Mouse (Mus musculus) Patski (cell line): Measurements from ENCODE around the gene Wdr6. TPM values are rescaled to one million over a fixed set of nuclear protein-coding genes. Genes with fewer than 3 reads are reported as not detected.

ENCODE experiments used
- ATAC-seq: fragments of 100-300 bp; one replicate; pipeline ENCODE4 v1.8.0; 2021
- CTCF ChIA-PET: fragments of 350-600 bp; sonication (Branson Sonifier 250); formaldehyde crosslinking; loops from one replicate; lab custom pipeline; 2022; ENCODE audit warnings: inconsistent platforms; lab: Charles Lee
- POLR2A ChIA-PET: fragments of 350-600 bp; sonication (Branson Sonifier 250); formaldehyde crosslinking; loops from one replicate; lab custom pipeline; 2022; ENCODE audit warnings: antibody characterized with exemption, inconsistent platforms; lab: Charles Lee
- DNase-seq: peaks from one replicate; pipeline ENCODE4 v3.0.0-alpha.2; 2011; ENCODE audit warnings: low read depth, low spot score
- H3K27me3 ChIP-seq: fragments of 371-371 bp; one replicate; pipeline ENCODE4 v1.5.1; 2021
- CTCF ChIP-seq: fragments of 100-300 bp; IDR thresholded peaks from one replicate; pipeline ENCODE4 v1.5.1; 2021
- in situ Hi-C: fragments of 300-500 bp; cut with MboI; formaldehyde crosslinking; loops from 3 replicates; pipeline ENCODE4 v1.11.1; 2018; ENCODE audit warnings: low pct_unique_long_range_greater_than_20kb, mixed read lengths
- polyA plus RNA-seq: library from polyadenylated mRNA; unstranded; gene quantifications from one replicate; pipeline ENCODE4 v1.2.3, GENCODE M21; 2021

Wdr6 gene
- polyA plus RNA-seq, 1 experiment from 2014 or later, result 60.6 TPM

- ATAC-seq (no peak), DNase-seq (no peak)
- CTCF ChIA-PET, result interaction anchor here (1.0 to 2.2 kb wide), 2 partner anchors 11 to 22 kb away, joined by 3 to 5 read pairs; no protein-coding TSS in a partner anchor
- POLR2A ChIA-PET, result no interaction called here
- no peaks in the 10 kb centered on the region for H3K27me3 ChIP-seq
- TF ChIP-seq CTCF, result no peak
- in situ Hi-C loops, result no loop called here
Measured at GRCm38 (mm10) chr9:108530954-108531353, 47.6 kb downstream of the Wdr6 start.

GRCm38 (mm10) chr9:108525400-108525799, 53.1 kb downstream of the Wdr6 start:
- in situ Hi-C loops, result no loop called here
- H3K27me3 ChIP-seq, result no peaks in the 10 kb centered on the region
- ATAC-seq (no peak), DNase-seq (no peak)
- no peak for TF ChIP-seq CTCF
- ChIA-PET CTCF (no interaction called here), POLR2A (no interaction called here)

- in situ Hi-C loops, result no loop called here
- POLR2A ChIA-PET, result no interaction called here
- no peak for DNase-seq
- CTCF ChIA-PET, result interaction anchor here (0.7 to 1.2 kb wide), 2 partner anchors 14 to 44 kb away, joined by 3 read pairs; partner anchors contain the start of gene Ndufaf3
- TF ChIP-seq CTCF, result no peak
- ATAC-seq, result no peak
- no peaks in the 10 kb centered on the region for H3K27me3 ChIP-seq
Measured at GRCm38 (mm10) chr9:108523341-108523740, 55.2 kb downstream of the Wdr6 start.

Other genes starting within 250 kb of the Wdr6 start
- gene Gpx1, start 239.8 kb downstream of the Wdr6 start, polyA plus RNA-seq, result 372 TPM
- gene Usp4, start 230.9 kb downstream of the Wdr6 start, polyA plus RNA-seq, result 82.1 TPM
- gene 1700102P08Rik, start 185.9 kb downstream of the Wdr6 start, polyA plus RNA-seq, result 0.82 TPM
- not detected for gene Ccdc36, start 150.3 kb downstream of the Wdr6 start, polyA plus RNA-seq
- gene BC048562, start 142.3 kb downstream of the Wdr6 start, polyA plus RNA-seq, result not detected
- gene Ccdc71, start 118.2 kb downstream of the Wdr6 start, polyA plus RNA-seq, result 33.0 TPM
- gene Klhdc8b, start 117.2 kb downstream of the Wdr6 start, polyA plus RNA-seq, result 20.8 TPM
- gene Lamb2, start 99.0 kb downstream of the Wdr6 start, polyA plus RNA-seq, result 131 TPM
- gene Usp19, start 88.1 kb downstream of the Wdr6 start, polyA plus RNA-seq, result 142 TPM
- gene Qars, start 71.0 kb downstream of the Wdr6 start, polyA plus RNA-seq, result 156 TPM
- gene Qrich1, start 61.9 kb downstream of the Wdr6 start, polyA plus RNA-seq, result 93.1 TPM
- gene Impdh2, start 18.5 kb downstream of the Wdr6 start, polyA plus RNA-seq, result 93.3 TPM
- gene Ndufaf3, start 11.3 kb downstream of the Wdr6 start, polyA plus RNA-seq, result 58.4 TPM
- 153 TPM for gene Dalrd3, start 8.9 kb downstream of the Wdr6 start, polyA plus RNA-seq
- 8.6 TPM for gene P4htm, start 18.9 kb upstream of the Wdr6 start, polyA plus RNA-seq
- 43.7 TPM for gene Arih2, start 70.6 kb upstream of the Wdr6 start, polyA plus RNA-seq
- gene Slc25a20, start 83.3 kb upstream of the Wdr6 start, polyA plus RNA-seq, result 48.1 TPM
- gene Prkar2a, start 110.6 kb upstream of the Wdr6 start, polyA plus RNA-seq, result 30.9 TPM
- 89.9 TPM for gene Ip6k2, start 205.1 kb upstream of the Wdr6 start, polyA plus RNA-seq
- 15.9 TPM for gene Nckipsd, start 229.6 kb upstream of the Wdr6 start, polyA plus RNA-seq
- 0.06 TPM for gene Celsr3, start 247.6 kb upstream of the Wdr6 start, polyA plus RNA-seq